Mouse (Mus musculus): ENCODE measurements around the gene Stard3.

DNA sequence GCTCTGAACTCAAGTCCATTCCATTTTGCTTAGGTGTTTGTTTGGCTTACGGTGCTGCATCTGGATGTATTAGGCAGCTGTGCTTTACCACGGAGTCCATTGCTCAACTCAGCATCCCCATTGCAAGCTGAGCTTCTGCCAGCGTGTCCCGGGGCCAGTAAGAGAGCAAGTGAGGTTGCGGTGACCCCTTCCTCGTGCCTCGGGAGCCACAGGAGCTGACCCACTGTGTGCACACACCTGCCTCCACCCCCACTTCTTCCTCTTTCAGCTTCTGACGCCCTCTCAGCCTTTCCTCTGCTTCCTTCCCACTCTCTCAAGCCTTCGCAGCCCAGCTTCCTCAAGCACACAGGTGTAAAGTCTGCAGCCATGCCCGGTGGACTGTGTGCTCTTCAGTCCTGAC is 8.1 kb downstream of the Stard3 start:
- TF ChIP-seq CTCF (IDR thresholded peaks at IDR 0.05; ENCODE audit: insufficient read depth, low read length) (no peak), POLR2A (IDR thresholded peaks at IDR 0.05; ENCODE audit: borderline replicate concordance, extremely low read depth, low read depth, low read length) (no peak)
